Mouse (Mus musculus) testis, adult 10 weeks (tissue): ENCODE results near the gene Fnbp1. TPM values are rescaled to one million over a fixed set of nuclear protein-coding genes. Genes with fewer than 3 reads are reported as not detected.

Experiments
- polyA plus RNA-seq: library from polyadenylated mRNA; stranded (reverse); fragments of 350-450 nt; fragmentation: Illumina TruSeq; extraction: RNeasy Lipid Tissue Mini Kit (QIAGEN cat#74804); gene quantifications from one replicate; pipeline ENCODE4 v1.2.3, GENCODE M21; 2014; ENCODE audit warnings: low read depth, low replicate concordance

Gene Fnbp1
- 9.1 TPM for polyA plus RNA-seq

GRCm38 (mm10) chr2:31141867-31142454, at the start of gene Fnbp1:
Gene Fnbp1, minus strand, starts transcription at chr2:31142008.

DNA sequence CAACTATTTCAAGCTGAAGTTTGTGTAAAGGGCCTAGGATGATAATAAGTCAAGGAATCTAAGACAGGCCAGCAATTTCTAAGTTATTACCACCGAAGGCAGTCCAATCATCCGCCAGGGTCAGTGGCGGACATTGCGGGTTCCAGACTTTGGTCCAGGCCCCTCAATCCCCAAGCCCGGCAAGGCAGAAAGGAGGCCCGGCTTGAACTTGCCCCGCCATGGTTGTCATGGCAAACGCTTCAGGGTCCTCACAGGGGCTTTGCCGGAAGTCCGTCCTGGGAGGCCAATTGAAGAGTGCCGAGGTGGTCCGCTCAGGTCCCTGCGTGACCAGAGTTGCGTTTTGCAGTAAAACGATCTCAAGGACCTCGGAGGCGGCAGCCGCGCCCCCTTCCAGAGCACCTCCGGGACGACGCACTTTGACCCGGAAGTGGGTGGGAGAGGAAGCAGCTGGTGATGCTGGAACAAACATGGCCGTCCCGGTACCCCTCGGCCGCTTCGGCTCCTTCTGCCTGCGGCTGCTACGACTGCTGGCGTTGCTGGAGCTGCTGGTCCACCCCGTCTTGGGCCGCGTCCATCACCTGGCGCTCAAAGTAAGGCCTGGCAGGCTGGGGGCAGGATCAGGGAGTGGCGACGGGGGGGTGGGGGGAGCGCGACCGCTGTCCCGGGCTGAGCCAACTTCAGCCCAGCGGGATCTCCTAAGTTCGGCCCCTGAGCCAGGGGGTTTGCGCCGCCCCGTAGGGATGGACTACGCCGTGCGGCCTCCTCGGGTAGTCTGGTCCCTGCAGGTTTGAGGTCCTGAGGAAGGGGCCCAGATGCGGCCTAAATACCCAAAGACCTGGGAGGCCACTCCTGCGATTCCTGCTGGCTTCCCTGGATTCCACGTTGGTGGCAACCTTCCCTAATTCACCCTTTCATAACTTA, 10.3 kb upstream of the Fnbp1 start, which contains the start of gene Gpr107:
Gene Gpr107 (plus strand): TSS at position 425 of the 921 bp plus-strand sequence.

GRCm38 (mm10) chr2:30981790-30982513, 159.9 kb downstream of the Fnbp1 start, which contains the start of the genes BC005624 and Usp20:
Gene BC005624, minus strand, starts transcription at chr2:30982201.
Gene Usp20, plus strand, starts transcription at chr2:30982279.

Other genes starting within 250 kb of the Fnbp1 start
- 0.67 TPM for gene Ptges, start 212.1 kb downstream of the Fnbp1 start, polyA plus RNA-seq
- gene Tor1b, start 189.0 kb downstream of the Fnbp1 start, polyA plus RNA-seq: 9.0 TPM
- 2.7 TPM for gene Tor1a, start 174.1 kb downstream of the Fnbp1 start, polyA plus RNA-seq
- gene BC005624, start 159.8 kb downstream of the Fnbp1 start, polyA plus RNA-seq: 12.4 TPM
- gene Usp20, start 159.7 kb downstream of the Fnbp1 start, polyA plus RNA-seq: 4.7 TPM
- gene Gpr107, start 10.3 kb upstream of the Fnbp1 start, polyA plus RNA-seq: 49.4 TPM
- 1.3 TPM for gene Ncs1, start 103.8 kb upstream of the Fnbp1 start, polyA plus RNA-seq
- not detected for gene Hmcn2, start 172.4 kb upstream of the Fnbp1 start, polyA plus RNA-seq